In the genomic region with DNA sequence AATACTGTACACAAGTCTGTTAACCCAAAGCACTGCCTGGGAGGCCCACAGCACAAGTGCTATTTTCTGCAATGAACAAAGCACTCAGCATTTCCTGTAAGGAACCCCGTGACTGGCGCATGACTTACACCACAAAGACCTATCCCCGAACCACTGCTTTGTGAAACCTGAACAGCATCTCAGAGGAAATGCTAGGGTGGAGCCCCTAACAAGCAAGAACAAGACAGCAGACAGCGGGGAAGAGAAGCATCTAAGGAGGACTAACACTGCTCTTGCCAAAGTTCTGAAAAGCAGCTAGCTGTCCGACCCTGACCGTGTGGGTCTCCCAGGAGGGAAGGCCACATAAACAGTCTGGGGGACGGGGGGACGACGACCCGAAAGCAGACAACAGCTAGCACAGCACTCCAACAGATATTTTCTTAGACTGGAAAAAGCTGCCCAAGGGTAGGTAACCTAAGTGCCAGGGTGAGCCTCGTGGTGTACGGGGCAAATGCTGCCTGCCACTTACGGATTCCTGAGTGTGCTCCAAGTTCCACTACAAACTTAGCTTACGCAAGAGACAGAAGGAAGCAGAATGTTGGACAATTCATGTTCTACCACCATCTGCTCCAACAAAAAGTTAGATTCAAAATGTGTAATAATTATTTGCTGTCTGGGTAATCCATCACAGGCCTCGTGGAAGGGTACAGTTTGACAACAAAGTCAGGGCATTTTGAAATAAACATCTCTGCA, we compare ENCODE assay signal across 8 mouse cellular contexts. TPM values are rescaled to one million over a fixed set of nuclear protein-coding genes. Genes with fewer than 3 reads are reported as not detected.
DNase-seq lines count a peak whose midpoint lies in the region; ATAC-seq lines count a peak whose summit lies in the region.

No protein-coding gene starts in this region.

- ATAC-seq in frontal cortex, adult (ENCODE audit: low TSS enrichment) = peak; percentile 16; the same call in 1 of the 2 replicates
- ATAC-seq in heart, embryonic 14.5 days (ENCODE audit: insufficient number of reproducible peaks, insufficient read depth, low FRiP score, low read depth) = peak; percentile 60; the same call in 1 of the 2 replicates

- DNase-seq in frontal cortex, postnatal 14 days (ENCODE audit: low spot score in 2 of 2) = no peak
- peak; percentile 52 for DNase-seq in brain, adult 2 months (ENCODE audit: low read depth, low spot score)
- peak; percentile 70 for DNase-seq in kidney, postnatal 10 days
- DNase-seq in lung, postnatal 4 days = peak; percentile 73 to 81
- DNase-seq in thymus, postnatal 14 days = peak; percentile 83
- no peak for DNase-seq in frontal cortex, postnatal 25 days (ENCODE audit: low spot score in 2 of 2)

- no peaks in the 10 kb centered on the region for H3K9me3 ChIP-seq in heart, embryonic 14.5 days (ENCODE audit: control insufficient read depth, low read length)

- peak overlapping the region; percentile 78 to 89 for H3K27ac ChIP-seq in heart, embryonic 14.5 days (replicated peaks in 1 of 2; ENCODE audit: control insufficient read depth in 1 of 2, insufficient read depth in 1 of 2, low read depth in 2 of 2, low read length in 2 of 2)

- H3K36me3 ChIP-seq in heart, embryonic 14.5 days (ENCODE audit: control insufficient read depth, insufficient read depth, low read length) = peaks cover 12% of the 10 kb centered on the region

- H3K27me3 ChIP-seq in heart, embryonic 14.5 days (ENCODE audit: control insufficient read depth, insufficient read depth, low read length) = no peaks in the 10 kb centered on the region

- 50% methylated on average over 15 of the region's 15 CpGs for WGBS in heart, embryonic 14.5 days

- H3K4me2 ChIP-seq in heart, embryonic 14.5 days (ENCODE audit: low read length) = peak overlapping the region; percentile 38

- H3K4me3 ChIP-seq in heart, embryonic 14.5 days (ENCODE audit: control insufficient read depth in 1 of 2, insufficient read depth in 1 of 2, low read depth in 1 of 2, low read length in 2 of 2) = no peak overlapping the region

- H3K4me1 ChIP-seq in heart, embryonic 14.5 days (ENCODE audit: control insufficient read depth in 2 of 2, insufficient read depth in 2 of 2, low read length in 2 of 2) = peaks cover 26 to 65% of the 10 kb centered on the region in 2 experiments

- H3K9ac ChIP-seq in heart, embryonic 14.5 days (ENCODE audit: low read length) = peak overlapping the region; percentile 45

RNA-seq across cellular contexts. Expression of a gene that starts 21.3 kb away (rescaled TPM):
- polyA plus RNA-seq in heart, embryonic 14.5 days (2014; fragmentation: Nextera tagmentation; extraction: Ambion mirVana) = 52.5 and 55.3 TPM in 2 replicates

RNA-seq across cellular contexts. Expression of a gene that starts 24.1 kb away (rescaled TPM):
- polyA plus RNA-seq in heart, embryonic 14.5 days (2014; fragmentation: Nextera tagmentation; extraction: Ambion mirVana) = 121 and 134 TPM in 2 replicates

Comparison
In these comparisons a context has a peak if more than half of its experiments do, and no peak if none do; other contexts are left out.
1. DNase-seq: peak in brain, adult 2 months (single experiment), kidney, postnatal 10 days (single experiment), lung, postnatal 4 days (2 of 2) and thymus, postnatal 14 days (single experiment); none in frontal cortex, postnatal 14 days (0 of 2) and frontal cortex, postnatal 25 days (0 of 2).